Mouse (Mus musculus): Measurements from ENCODE around the gene Eif3g. TPM values are rescaled to one million over a fixed set of nuclear protein-coding genes. Genes with fewer than 3 reads are reported as not detected.

Eif3g gene
- polyA plus RNA-seq, 1 experiment: not detected

DNA sequence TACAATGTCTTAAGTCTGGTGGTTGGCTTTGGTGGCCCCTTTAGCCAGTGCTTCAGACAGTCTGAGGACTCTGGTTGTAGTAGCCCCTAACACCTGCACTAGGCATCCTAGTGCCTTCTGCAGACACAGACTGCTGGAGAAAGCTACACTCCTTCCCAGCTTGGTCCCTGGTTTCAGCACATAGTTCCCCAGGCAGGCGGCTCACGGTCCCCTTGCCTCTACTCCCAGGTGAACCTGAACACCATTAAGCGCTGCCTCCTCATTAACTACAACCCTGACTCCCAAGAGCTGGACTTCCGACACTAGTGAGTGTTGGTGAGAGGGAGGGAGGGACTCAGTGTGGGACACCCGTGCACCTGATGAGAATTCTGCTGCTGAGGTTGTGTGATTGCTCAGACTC is 8.0 kb downstream of the Eif3g start:
- 92% methylated on average over 5 of the region's 5 CpGs for WGBS
- peaks cover 8% of the 10 kb centered on the region; the same call in 1 of the 2 replicates for H3K4me1 ChIP-seq (ENCODE audit: control insufficient read depth, insufficient read depth, low read length)
- TF ChIP-seq POLR2A (IDR thresholded peaks at IDR 0.05; ENCODE audit: insufficient read depth, low read depth, low read length) (no peak), CTCF (IDR thresholded peaks at IDR 0.05; ENCODE audit: insufficient read depth, low read depth, low read length) (no peak)
- no peak overlapping the region for H3K27ac ChIP-seq (ENCODE audit: insufficient read depth, low read depth, low read length)
- no peak overlapping the region for H3K4me3 ChIP-seq (ENCODE audit: insufficient read depth, low read depth, low read length)

DNA sequence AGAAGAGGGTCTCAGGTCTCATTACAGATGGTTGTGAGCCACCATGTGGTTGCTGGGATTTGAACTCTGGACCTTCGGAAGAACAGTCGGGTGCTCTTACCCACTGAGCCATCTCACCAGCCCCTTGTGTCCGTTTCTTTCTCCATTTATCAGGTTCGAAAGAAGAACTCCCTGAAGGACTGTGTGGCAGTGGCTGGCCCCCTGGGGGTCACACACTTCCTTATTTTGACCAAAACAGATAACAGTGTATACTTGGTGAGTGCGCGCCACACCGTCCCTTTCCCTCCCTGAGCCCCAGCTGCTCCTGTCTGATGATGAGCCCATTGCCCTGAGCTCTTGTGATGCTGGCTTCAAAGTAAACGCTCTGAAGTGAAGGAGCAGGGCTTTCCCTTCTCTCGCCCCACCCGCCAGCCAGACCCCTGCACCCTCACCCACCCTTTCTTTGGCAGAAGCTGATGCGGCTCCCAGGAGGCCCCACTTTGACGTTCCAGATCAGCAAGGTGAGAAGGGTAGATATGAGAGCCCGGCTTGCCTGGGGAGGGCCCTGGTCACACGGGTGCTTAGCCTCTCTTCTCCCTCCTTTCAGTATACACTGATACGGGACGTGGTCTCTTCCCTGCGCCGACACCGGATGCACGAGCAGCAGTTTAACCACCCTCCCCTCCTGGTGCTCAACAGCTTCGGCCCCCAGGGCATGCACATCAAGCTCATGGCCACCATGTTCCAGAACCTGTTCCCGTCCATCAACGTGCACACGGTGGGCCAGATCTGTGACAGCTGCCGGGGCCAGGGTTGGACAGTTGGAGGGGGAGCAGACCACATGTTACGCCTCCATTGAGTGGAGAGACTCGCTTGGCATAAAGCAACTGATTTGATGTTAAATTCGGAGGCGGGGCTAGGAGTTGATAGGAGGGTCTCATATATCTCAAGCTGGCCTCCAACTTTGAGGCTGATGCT is 9.0 kb downstream of the Eif3g start:
- no peak overlapping the region for H3K4me3 ChIP-seq (ENCODE audit: insufficient read depth, low read depth, low read length)
- TF ChIP-seq POLR2A (IDR thresholded peaks at IDR 0.05; ENCODE audit: insufficient read depth, low read depth, low read length) (no peak), CTCF (IDR thresholded peaks at IDR 0.05; ENCODE audit: insufficient read depth, low read depth, low read length) (no peak)
- WGBS: 85% methylated on average over 29 of the region's 29 CpGs
- peaks cover 8% of the 10 kb centered on the region; the same call in 1 of the 2 replicates for H3K4me1 ChIP-seq (ENCODE audit: control insufficient read depth, insufficient read depth, low read length)
- H3K27ac ChIP-seq (ENCODE audit: insufficient read depth, low read depth, low read length): no peak overlapping the region

DNA sequence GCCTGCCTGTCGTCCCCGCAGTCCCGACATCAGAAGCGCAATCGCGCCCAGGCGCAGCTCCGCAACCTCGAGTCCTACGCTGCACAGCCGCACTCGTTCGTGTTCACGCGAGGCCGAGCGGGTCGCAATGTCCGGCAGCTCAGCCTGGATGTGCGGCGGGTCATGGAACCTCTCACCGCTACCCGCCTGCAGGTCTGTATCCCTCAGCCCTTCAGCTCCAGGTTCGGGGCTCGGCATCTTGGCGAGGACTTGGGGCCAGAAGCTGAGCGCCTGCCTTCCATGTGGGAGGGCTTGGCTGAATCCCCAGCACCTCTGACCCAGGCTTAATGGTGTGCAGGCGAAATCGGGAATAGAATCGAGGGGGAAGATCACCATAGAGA is 10.0 kb downstream of the Eif3g start:
- H3K4me3 ChIP-seq (ENCODE audit: insufficient read depth, low read depth, low read length): peak overlapping the region; percentile 62
- H3K4me1 ChIP-seq (ENCODE audit: control insufficient read depth, insufficient read depth, low read length): peaks cover 8% of the 10 kb centered on the region; the same call in 1 of the 2 replicates
- WGBS: 0% methylated on average over 30 of the region's 30 CpGs
- H3K27ac ChIP-seq (ENCODE audit: insufficient read depth, low read depth, low read length): no peak overlapping the region
- no peak for TF ChIP-seq POLR2A (IDR thresholded peaks at IDR 0.05; ENCODE audit: insufficient read depth, low read depth, low read length)
- no peak for TF ChIP-seq CTCF (IDR thresholded peaks at IDR 0.05; ENCODE audit: insufficient read depth, low read depth, low read length)

DNA sequence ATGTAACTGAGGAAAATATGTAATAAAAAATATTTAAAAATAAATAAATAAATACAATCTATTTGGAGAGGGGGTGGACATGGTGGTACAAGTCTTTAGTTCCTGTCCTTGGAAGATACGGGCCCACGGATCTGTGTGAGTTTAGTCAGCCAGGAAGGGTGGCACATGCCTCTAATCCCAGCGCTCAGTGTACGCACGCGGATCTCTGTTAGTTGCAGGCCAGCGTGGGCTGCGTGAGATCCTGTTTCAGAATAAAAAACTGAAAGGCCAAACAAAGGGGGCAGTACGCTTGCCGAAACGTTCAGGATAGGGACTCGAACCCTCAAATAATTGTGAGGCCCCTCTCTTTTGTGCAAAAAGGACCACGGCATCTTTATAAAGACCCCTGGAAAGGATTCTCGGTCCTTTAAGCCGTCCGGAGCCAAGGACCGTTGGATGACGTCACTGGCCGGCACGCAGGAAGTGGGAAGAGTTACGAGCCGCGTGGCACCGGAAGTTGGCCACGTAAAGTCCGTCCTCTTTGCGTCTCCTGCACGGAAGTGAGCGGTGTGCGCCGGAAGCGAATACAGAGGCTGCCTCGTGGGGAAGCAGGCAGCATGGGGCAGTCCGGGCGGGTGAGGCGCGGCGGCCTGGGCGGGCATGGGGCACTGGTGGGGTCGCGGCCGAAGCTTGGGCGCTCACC is 10.6 kb downstream of the Eif3g start, which contains the start of gene Ppan:
TSS of gene Ppan (plus strand) at position 472 of the 682 bp plus-strand sequence.
- H3K4me1 ChIP-seq (ENCODE audit: control insufficient read depth, insufficient read depth, low read length): peaks cover 8% of the 10 kb centered on the region; the same call in 1 of the 2 replicates
- under 1% methylated on average over 43 of the region's 43 CpGs for WGBS
- H3K4me3 ChIP-seq (ENCODE audit: insufficient read depth, low read depth, low read length): peak within 1 kb of the TSS; percentile 62
- H3K27ac ChIP-seq (ENCODE audit: insufficient read depth, low read depth, low read length): peak within 1 kb of the TSS; percentile 95
- TF ChIP-seq CTCF (IDR thresholded peaks at IDR 0.05; ENCODE audit: insufficient read depth, low read depth, low read length) (no peak), POLR2A (IDR thresholded peaks at IDR 0.05; ENCODE audit: insufficient read depth, low read depth, low read length) (peak; percentile 58)

DNA sequence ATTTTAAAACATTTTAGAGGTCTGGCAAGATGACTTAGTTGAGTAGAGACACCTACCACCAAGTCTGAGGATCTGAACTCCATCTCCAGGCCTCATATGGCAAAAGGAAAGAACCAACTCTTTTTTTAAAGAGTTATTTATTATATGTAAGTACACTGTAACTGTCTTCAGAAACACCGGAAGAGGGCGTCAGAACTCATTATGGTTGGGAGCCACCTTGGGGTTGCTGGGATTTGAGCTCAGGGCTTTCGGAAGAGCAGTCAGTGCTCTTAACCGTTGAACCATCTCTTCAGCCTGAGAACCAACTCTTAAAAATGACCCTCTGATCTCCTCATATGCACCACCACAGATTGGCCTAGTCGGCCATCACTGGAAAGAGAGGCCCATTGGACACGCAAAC is 11.2 kb downstream of the Eif3g start:
- Histone ChIP-seq H3K4me3 (ENCODE audit: insufficient read depth, low read depth, low read length) (no peak overlapping the region), H3K4me1 (ENCODE audit: control insufficient read depth, insufficient read depth, low read length) (peaks cover 8% of the 10 kb centered on the region; the same call in 1 of the 2 replicates), H3K27ac (ENCODE audit: insufficient read depth, low read depth, low read length) (no peak overlapping the region)
- TF ChIP-seq POLR2A (IDR thresholded peaks at IDR 0.05; ENCODE audit: insufficient read depth, low read depth, low read length) (no peak), CTCF (IDR thresholded peaks at IDR 0.05; ENCODE audit: insufficient read depth, low read depth, low read length) (no peak)
- 89% methylated on average over 6 of the region's 6 CpGs for WGBS

DNA sequence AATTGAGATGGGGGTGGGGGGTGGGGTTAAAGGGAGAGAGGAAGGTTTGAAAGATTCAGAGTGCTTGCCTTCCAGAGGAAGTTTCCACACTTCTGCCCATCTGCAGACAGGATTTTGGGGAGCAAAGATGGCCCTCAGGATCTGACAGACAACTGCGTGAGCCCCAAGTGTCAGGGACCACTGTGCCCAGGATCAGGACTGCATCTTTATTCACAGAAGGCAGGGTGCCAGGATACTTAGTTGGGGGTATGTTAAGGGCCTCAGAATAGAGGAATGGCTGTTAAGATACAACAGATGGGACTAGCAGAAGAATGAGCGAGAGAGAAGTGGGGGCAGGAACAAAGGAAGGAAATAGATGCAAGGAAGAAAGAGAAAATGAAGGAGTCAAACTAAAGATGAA is 11.9 kb downstream of the Eif3g start:
- WGBS: 87% methylated on average over 2 of the region's 2 CpGs
- Histone ChIP-seq H3K27ac (ENCODE audit: insufficient read depth, low read depth, low read length) (no peak overlapping the region), H3K4me3 (ENCODE audit: insufficient read depth, low read depth, low read length) (no peak overlapping the region), H3K4me1 (ENCODE audit: control insufficient read depth, insufficient read depth, low read length) (peaks cover 8% of the 10 kb centered on the region; the same call in 1 of the 2 replicates)
- TF ChIP-seq CTCF (IDR thresholded peaks at IDR 0.05; ENCODE audit: insufficient read depth, low read depth, low read length): no peak
- no peak for TF ChIP-seq POLR2A (IDR thresholded peaks at IDR 0.05; ENCODE audit: insufficient read depth, low read depth, low read length)

DNA sequence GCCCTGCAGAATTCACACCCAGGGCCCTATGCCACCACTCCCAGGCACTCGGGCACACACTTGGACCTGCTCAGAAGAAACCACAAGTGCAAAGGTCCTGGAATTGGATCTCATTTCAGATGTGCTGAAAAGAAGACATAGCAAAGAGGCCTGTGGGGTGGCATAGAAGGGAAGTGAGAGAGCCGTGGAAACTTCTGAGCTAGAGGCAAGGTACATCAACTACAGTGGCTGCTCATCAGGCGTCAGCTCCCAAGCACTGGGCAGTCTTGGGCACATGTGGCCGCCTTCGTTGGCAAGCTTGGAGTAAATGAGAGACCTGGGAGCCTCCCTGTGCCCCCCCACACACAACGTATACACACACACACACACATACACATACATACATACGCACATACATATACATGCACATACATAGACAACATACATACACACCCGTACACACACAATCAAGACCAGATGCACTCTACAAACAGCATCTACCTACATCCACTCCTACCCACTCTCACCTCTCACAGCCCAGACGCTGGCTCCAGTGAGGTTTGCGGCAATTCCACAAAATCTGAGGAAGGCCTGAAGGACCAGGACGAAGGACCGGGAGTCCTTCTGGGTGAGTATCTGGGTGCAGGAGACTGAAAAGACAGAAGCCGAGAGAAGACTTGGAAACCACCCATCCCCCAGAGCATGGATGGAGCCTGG is 19.2 kb downstream of the Eif3g start, which contains the start of gene Angptl6:
TSS of gene Angptl6 (minus strand) at position 631 of the 696 bp plus-strand sequence.
- H3K4me1 ChIP-seq (ENCODE audit: control insufficient read depth, insufficient read depth, low read length): peaks cover 14% of the 10 kb centered on the region
- WGBS: 90% methylated on average over 13 of the region's 13 CpGs
- peak within 1 kb of the TSS; percentile 89 for H3K27ac ChIP-seq (ENCODE audit: insufficient read depth, low read depth, low read length)
- peak within 1 kb of the TSS; percentile 58 for H3K4me3 ChIP-seq (ENCODE audit: insufficient read depth, low read depth, low read length)
- TF ChIP-seq POLR2A (IDR thresholded peaks at IDR 0.05; ENCODE audit: insufficient read depth, low read depth, low read length): no peak

DNA sequence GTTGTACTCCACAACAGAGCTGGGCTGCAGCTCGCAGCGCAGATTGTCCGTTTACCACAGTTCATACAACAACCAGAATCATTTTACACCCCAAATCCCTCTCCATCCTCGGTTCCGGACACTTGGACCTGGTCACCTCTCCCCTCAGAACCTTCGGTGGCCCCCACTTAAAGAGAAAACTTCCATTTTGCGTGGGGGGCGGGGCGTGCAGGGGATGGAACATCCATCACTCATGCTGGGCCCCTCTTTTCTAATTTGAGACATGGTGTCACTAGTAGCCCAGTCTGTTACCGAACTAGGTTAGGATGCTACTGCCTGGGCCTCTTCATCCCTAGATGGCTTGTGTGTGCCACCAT is 19.7 kb downstream of the Eif3g start:
- H3K4me3 ChIP-seq (ENCODE audit: insufficient read depth, low read depth, low read length): peak overlapping the region; percentile 58
- H3K27ac ChIP-seq (ENCODE audit: insufficient read depth, low read depth, low read length): peak overlapping the region; percentile 89
- peaks cover 14% of the 10 kb centered on the region for H3K4me1 ChIP-seq (ENCODE audit: control insufficient read depth, insufficient read depth, low read length)
- 9% methylated on average over 10 of the region's 10 CpGs for WGBS
- TF ChIP-seq CTCF (IDR thresholded peaks at IDR 0.05; ENCODE audit: insufficient read depth, low read depth, low read length) (no peak), POLR2A (IDR thresholded peaks at IDR 0.05; ENCODE audit: insufficient read depth, low read depth, low read length) (no peak)

Data from olfactory bulb, adult 2 months (tissue).